Mouse (Mus musculus) liver, postnatal 0 days (tissue): ENCODE results near the gene Cpb2. TPM values are rescaled to one million over a fixed set of nuclear protein-coding genes. Genes with fewer than 3 reads are reported as not detected.

Experiments
- ATAC-seq: fragments of 200-750 bp; cut with Nextera tagmentation; 2 replicates; pipeline ENCODE4 v1.8.0; 2017; ENCODE audit warnings: mild to moderate bottlenecking, moderate library complexity
- DNase-seq: peaks from one replicate; pipeline ENCODE4 v3.0.0-alpha.2; 2016
- H3K27ac ChIP-seq: fragments of 300-500 bp; sonication (generic); 2 replicates; pipeline ENCODE4 v1.5.1; 2014; ENCODE audit warnings: antibody characterized with exemption, moderate library complexity, mild to moderate bottlenecking, low read depth
- H3K27me3 ChIP-seq: fragments of 300-500 bp; sonication (generic); 2 replicates; pipeline ENCODE4 v1.6.1; 2014; ENCODE audit warnings: low read length, control low read depth, mixed read lengths; ENCODE audit not compliant: insufficient read depth
- H3K36me3 ChIP-seq: fragments of 300-500 bp; sonication (generic); replicated peaks from 2 replicates; pipeline ENCODE4 v1.6.1; 2014; ENCODE audit warnings: mild to moderate bottlenecking, control low read depth, low read length, moderate library complexity, mixed read lengths; ENCODE audit not compliant: insufficient read depth
- H3K4me1 ChIP-seq: fragments of 300-500 bp; sonication (generic); 2 replicates; pipeline ENCODE4 v1.6.1; 2014; ENCODE audit warnings: antibody characterized with exemption, mild to moderate bottlenecking, control low read depth; ENCODE audit not compliant: insufficient read depth
- H3K4me2 ChIP-seq: fragments of 300-500 bp; sonication (generic); 2 replicates; pipeline ENCODE4 v1.6.1; 2014; ENCODE audit warnings: low read depth, mild to moderate bottlenecking, low read length, moderate library complexity, mixed read lengths
- H3K4me3 ChIP-seq: fragments of 300-500 bp; sonication (generic); 2 replicates; pipeline ENCODE4 v1.5.1; 2014; ENCODE audit warnings: low read depth, low read length
- H3K9ac ChIP-seq: fragments of 300-500 bp; sonication (generic); replicated peaks from 2 replicates; pipeline ENCODE4 v1.6.1; 2014; ENCODE audit warnings: mild to moderate bottlenecking, moderate library complexity
- H3K9me3 ChIP-seq: fragments of 300-500 bp; sonication (generic); 2 replicates; pipeline ENCODE4 v1.6.1; 2016; ENCODE audit warnings: mild to moderate bottlenecking, control low read depth, low read length, mixed read lengths
- CTCF ChIP-seq: sonication (generic); IDR thresholded peaks from 2 replicates; pipeline ENCODE4 v1.5.1; 2016; ENCODE audit warnings: antibody characterized with exemption, low read depth
- EP300 ChIP-seq: IDR thresholded peaks from 2 replicates; pipeline ENCODE4 v1.6.1; 2016; ENCODE audit warnings: antibody characterized with exemption, low read depth, mild to moderate bottlenecking
- WGBS: fragments of 180-500 bp; shearing (Covaris S2); extraction: QIAGEN DNeasy Blood & Tissue Kit; methylation state at CpG from one replicate; pipeline ENCODE4 v1.1.7; 2014; ENCODE audit not compliant: insufficient replicate concordance; 5-methylcytosine and 5-hydroxymethylcytosine counted together
- polyA plus RNA-seq: library from polyadenylated mRNA; unstranded; fragments of >200 nt; fragmentation: Nextera tagmentation; extraction: Ambion mirVana; gene quantifications from 2 replicates; pipeline ENCODE4 v1.2.1, GENCODE M21; 2015

The Cpb2 gene
- polyA plus RNA-seq, 1 experiment from 2014 or later: 400 TPM

GRCm38 (mm10) chr14:75236636-75237003, 5.5 kb upstream of the Cpb2 start:
- Histone ChIP-seq H3K36me3 (no peaks in the 10 kb centered on the region), H3K4me1 (peaks cover 10% of the 10 kb centered on the region), H3K27me3 (no peaks in the 10 kb centered on the region), H3K4me3 (no peak overlapping the region), H3K9me3 (no peaks in the 10 kb centered on the region), H3K27ac (no peak overlapping the region; the same call in 1 of the 2 replicates), H3K4me2 (no peak overlapping the region), H3K9ac (no peak overlapping the region)
- WGBS: 70% methylated on average over 4 of the region's 4 CpGs
- TF ChIP-seq CTCF: no peak
- no peak for DNase-seq
- ATAC-seq: no peak

GRCm38 (mm10) chr14:75237096-75237495, 5.0 kb upstream of the Cpb2 start:
- H3K27ac ChIP-seq: no peak overlapping the region; the same call in 1 of the 2 replicates
- H3K27me3 ChIP-seq: no peaks in the 10 kb centered on the region
- DNase-seq (no peak), ATAC-seq (no peak)
- no peak overlapping the region for H3K4me2 ChIP-seq
- H3K9ac ChIP-seq: no peak overlapping the region
- WGBS: 72% methylated on average over 8 of the region's 8 CpGs
- H3K9me3 ChIP-seq: no peaks in the 10 kb centered on the region
- no peak for TF ChIP-seq EP300
- TF ChIP-seq CTCF: no peak
- peaks cover 10% of the 10 kb centered on the region for H3K4me1 ChIP-seq
- no peaks in the 10 kb centered on the region for H3K36me3 ChIP-seq
- no peak overlapping the region for H3K4me3 ChIP-seq

GRCm38 (mm10) chr14:75238054-75238692, 3.9 kb upstream of the Cpb2 start:
- Histone ChIP-seq H3K9ac (no peak overlapping the region), H3K4me3 (no peak overlapping the region), H3K36me3 (no peaks in the 10 kb centered on the region), H3K4me1 (peaks cover 10% of the 10 kb centered on the region), H3K27me3 (no peaks in the 10 kb centered on the region), H3K4me2 (no peak overlapping the region), H3K27ac (peak overlapping the region; percentile 29; the same call in 1 of the 2 replicates), H3K9me3 (no peaks in the 10 kb centered on the region)
- ATAC-seq: peak; percentile 51
- WGBS: 52% methylated on average over 6 of the region's 6 CpGs
- DNase-seq: no peak
- no peak for TF ChIP-seq CTCF
- TF ChIP-seq EP300: no peak

- H3K36me3 ChIP-seq: no peaks in the 10 kb centered on the region; the same call in 1 of the 2 replicates
- no peaks in the 10 kb centered on the region for H3K27me3 ChIP-seq
- H3K4me2 ChIP-seq: no peak overlapping the region
- peak overlapping the region; percentile 69; the same call in 1 of the 2 replicates for H3K27ac ChIP-seq
- H3K9ac ChIP-seq: no peak overlapping the region
- H3K4me1 ChIP-seq: peaks cover 11% of the 10 kb centered on the region; the same call in 1 of the 2 replicates
- no peak for TF ChIP-seq CTCF
- no peak for TF ChIP-seq EP300
- peak; percentile 45 for DNase-seq
- no peaks in the 10 kb centered on the region for H3K9me3 ChIP-seq
- WGBS: 68% methylated on average over 11 of the region's 11 CpGs
- no peak overlapping the region for H3K4me3 ChIP-seq
- peak; percentile 38; the same call in 1 of the 2 replicates for ATAC-seq
Measured at GRCm38 (mm10) chr14:75246024-75247000, 4.2 kb downstream of the Cpb2 start.

GRCm38 (mm10) chr14:75250432-75250831, 8.3 kb downstream of the Cpb2 start:
- Histone ChIP-seq H3K9me3 (no peaks in the 10 kb centered on the region), H3K4me2 (no peak overlapping the region), H3K4me1 (peaks cover 8% of the 10 kb centered on the region; the same call in 1 of the 2 replicates), H3K9ac (no peak overlapping the region), H3K36me3 (no peaks in the 10 kb centered on the region; the same call in 1 of the 2 replicates), H3K27me3 (no peaks in the 10 kb centered on the region), H3K4me3 (no peak overlapping the region), H3K27ac (no peak overlapping the region)
- TF ChIP-seq CTCF (no peak), EP300 (no peak)
- 53% methylated on average over 3 of the region's 3 CpGs for WGBS
- DNase-seq (no peak), ATAC-seq (peak; percentile 33; the same call in 1 of the 2 replicates)

- 0 out of 2 replicates have a peak overlapping the region, but pooled peaks have one; percentile 5 for H3K9ac ChIP-seq
- no peak overlapping the region for H3K27ac ChIP-seq
- no peaks in the 10 kb centered on the region for H3K27me3 ChIP-seq
- no peaks in the 10 kb centered on the region for H3K9me3 ChIP-seq
- WGBS: 43% methylated on average over 5 of the region's 5 CpGs
- peaks cover 9% of the 10 kb centered on the region; the same call in 1 of the 2 replicates for H3K36me3 ChIP-seq
- DNase-seq (peak; percentile 22), ATAC-seq (peak; percentile 50; the same call in 1 of the 2 replicates)
- no peaks in the 10 kb centered on the region for H3K4me1 ChIP-seq
- no peak overlapping the region for H3K4me3 ChIP-seq
- H3K4me2 ChIP-seq: no peak overlapping the region
- TF ChIP-seq CTCF (peak; percentile 54), EP300 (no peak)
Measured at GRCm38 (mm10) chr14:75256521-75256920, 14.4 kb downstream of the Cpb2 start.
